Mouse (Mus musculus) testis, adult 2 months (tissue): Measurements from ENCODE around the gene Ftl1. TPM values are rescaled to one million over a fixed set of nuclear protein-coding genes. Genes with fewer than 3 reads are reported as not detected.

Experiments
- H3K27ac ChIP-seq: fragments of 200-500 bp; 2 replicates; pipeline ENCODE4 v1.5.1; 2012; ENCODE audit warnings: low read depth, low read length; ENCODE audit not compliant: control insufficient read depth, insufficient read depth
- H3K27me3 ChIP-seq: fragments of 200-500 bp; 2 replicates; pipeline ENCODE4 v1.6.1; 2012; ENCODE audit warnings: mild to moderate bottlenecking, low read length, moderate library complexity; ENCODE audit not compliant: control insufficient read depth, insufficient read depth
- H3K36me3 ChIP-seq: fragments of 200-500 bp; 2 replicates; pipeline ENCODE4 v1.6.1; 2012; ENCODE audit warnings: mild to moderate bottlenecking, low read length; ENCODE audit not compliant: control insufficient read depth, insufficient read depth
- H3K4me1 ChIP-seq: fragments of 200-500 bp; 2 replicates; pipeline ENCODE4 v1.6.1; 2012; ENCODE audit warnings: low read length; ENCODE audit not compliant: control insufficient read depth, insufficient read depth
- H3K4me3 ChIP-seq: fragments of 200-500 bp; 2 replicates; pipeline ENCODE4 v1.5.1; 2012; ENCODE audit warnings: low read depth, mild to moderate bottlenecking, low read length, moderate library complexity, mixed read lengths; ENCODE audit not compliant: control insufficient read depth
- CTCF ChIP-seq: fragments of 200-500 bp; IDR thresholded peaks from 2 replicates; pipeline ENCODE4 v1.5.1; 2012; ENCODE audit warnings: low read depth, mild to moderate bottlenecking, inconsistent platforms, low read length, moderate library complexity; ENCODE audit not compliant: control insufficient read depth, insufficient read depth, insufficient replicate concordance
- POLR2A ChIP-seq: fragments of 200-500 bp; IDR thresholded peaks from 2 replicates; pipeline ENCODE4 v1.6.1; 2012; ENCODE audit warnings: low read depth, mild to moderate bottlenecking, inconsistent platforms, low read length, moderate library complexity; ENCODE audit not compliant: control insufficient read depth
- polyA plus RNA-seq: library from polyadenylated mRNA; depleted of rRNA; stranded (reverse); fragments of >200 nt; gene quantifications from 2 replicates; pipeline ENCODE4 v1.2.3, GENCODE M21; 2012

The Ftl1 gene
- polyA plus RNA-seq, 1 experiment, result 152 TPM

DNA sequence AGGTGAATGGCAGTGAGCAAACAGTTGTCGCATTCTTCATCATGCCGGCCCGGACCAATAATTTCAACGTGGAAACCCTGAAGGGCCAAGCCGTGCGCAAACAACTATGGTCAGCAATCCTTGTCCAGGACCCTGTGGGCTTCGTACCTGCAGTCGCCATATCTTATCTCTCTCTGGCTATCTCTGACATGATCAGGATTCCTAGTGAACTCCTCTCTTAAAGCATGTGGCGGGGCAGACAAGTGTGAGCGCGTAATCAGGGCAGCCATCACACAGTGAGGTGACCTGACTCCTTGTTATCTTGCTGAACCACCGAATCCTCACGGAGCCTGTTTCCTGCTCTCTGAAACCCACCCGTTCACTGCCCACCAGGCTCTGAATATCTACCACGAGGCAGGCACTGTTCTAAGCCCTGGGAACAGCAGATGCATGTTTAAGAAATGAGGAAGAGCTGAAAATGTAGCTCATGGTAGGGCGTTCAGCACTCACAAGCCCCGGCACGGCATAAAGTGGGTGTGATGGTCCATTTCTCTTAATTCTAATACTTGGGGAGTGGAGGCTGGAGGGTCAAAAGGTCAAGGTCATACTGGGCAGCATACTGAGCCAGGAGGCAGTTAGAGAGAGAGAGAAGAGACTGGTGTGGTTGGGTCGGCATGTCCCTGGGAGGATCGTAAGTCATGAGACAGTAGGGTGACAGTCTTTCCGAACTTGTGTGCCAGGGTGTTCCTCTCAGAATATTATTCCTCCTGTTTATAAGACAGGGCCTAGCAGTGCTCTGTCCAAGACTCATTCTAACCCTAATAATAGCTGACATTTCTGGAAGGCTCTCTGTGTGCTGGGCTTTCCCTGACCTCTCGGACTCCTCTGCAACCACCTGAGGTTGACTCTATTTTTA lies 15.9 kb downstream of the Ftl1 start:
- H3K4me1 ChIP-seq, result peaks cover 4% of the 10 kb centered on the region
- no peak for TF ChIP-seq CTCF
- TF ChIP-seq POLR2A, result no peak
- no peaks in the 10 kb centered on the region for H3K36me3 ChIP-seq
- H3K27me3 ChIP-seq, result no peaks in the 10 kb centered on the region
- no peak overlapping the region; the same call in 1 of the 2 replicates for H3K27ac ChIP-seq
- no peak overlapping the region for H3K4me3 ChIP-seq

DNA sequence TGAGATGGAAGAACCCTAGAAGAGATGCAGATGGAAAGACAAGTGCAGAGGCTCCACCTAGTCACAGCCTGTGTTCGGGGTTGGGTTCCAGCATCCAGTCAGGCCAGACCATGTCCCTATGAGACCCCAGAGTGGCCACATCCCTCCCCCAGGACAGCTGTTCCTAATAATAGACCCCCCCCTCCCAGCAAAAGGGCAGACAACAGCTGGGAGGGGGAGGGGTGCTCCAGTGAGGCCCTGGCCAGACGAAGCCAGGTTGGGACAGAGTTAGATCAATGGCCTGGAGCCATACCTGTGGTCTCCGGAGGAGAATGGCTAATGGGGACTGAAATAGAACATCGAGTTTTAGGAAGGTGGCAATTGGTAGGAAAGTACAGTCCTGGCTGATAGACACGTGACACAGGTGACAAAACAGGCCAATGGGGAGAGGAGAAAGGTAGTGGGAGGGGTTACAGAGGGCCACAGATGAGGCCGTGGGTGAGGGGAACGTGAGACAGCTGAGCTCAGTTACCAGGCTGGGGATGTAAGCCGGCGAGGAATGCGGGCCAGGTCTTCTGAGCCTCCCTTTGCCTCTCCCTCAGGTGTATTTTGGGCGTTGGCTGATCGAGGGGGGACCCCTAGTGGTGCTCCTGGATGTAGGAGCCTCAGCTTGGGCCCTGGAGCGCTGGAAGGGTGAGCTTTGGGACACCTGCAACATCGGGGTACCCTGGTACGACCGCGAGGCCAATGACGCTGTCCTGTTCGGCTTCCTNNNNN lies 22.0 kb downstream of the Ftl1 start, which contains the start of gene Ruvbl2:
TSS of gene Ruvbl2 (minus strand) at position 576 of the 756 bp plus-strand sequence.
- Histone ChIP-seq H3K27ac (no peak within 1 kb of the TSS), H3K4me3 (no peak within 1 kb of the TSS), H3K36me3 (no peaks in the 10 kb centered on the region; the same call in 1 of the 2 replicates), H3K27me3 (no peaks in the 10 kb centered on the region), H3K4me1 (peaks cover 27% of the 10 kb centered on the region)
- TF ChIP-seq CTCF (no peak), POLR2A (no peak)

DNA sequence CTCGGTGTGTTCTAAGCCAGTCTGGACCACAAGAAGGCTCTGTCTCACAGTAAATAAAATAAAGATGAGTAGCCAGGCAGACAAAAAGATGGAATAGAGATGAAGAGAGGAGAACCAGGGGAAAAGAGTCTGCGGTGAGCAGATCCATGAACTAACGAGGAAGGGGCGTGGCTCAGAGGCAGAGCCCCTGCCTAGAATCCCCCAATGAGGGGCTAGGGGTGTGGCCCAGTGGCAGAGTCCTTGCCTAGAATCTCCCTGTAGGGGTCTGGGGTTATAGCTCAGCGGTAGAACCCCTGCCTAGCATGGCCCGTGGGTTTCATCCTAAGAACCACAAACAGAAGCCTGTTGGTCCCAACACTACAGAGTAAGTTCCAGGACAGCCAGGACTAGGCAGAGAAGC lies 22.6 kb downstream of the Ftl1 start:
- Histone ChIP-seq H3K27me3 (no peaks in the 10 kb centered on the region), H3K4me3 (no peak overlapping the region), H3K27ac (no peak overlapping the region), H3K36me3 (no peaks in the 10 kb centered on the region; the same call in 1 of the 2 replicates), H3K4me1 (peaks cover 27% of the 10 kb centered on the region)
- TF ChIP-seq POLR2A (no peak), CTCF (no peak)

DNA sequence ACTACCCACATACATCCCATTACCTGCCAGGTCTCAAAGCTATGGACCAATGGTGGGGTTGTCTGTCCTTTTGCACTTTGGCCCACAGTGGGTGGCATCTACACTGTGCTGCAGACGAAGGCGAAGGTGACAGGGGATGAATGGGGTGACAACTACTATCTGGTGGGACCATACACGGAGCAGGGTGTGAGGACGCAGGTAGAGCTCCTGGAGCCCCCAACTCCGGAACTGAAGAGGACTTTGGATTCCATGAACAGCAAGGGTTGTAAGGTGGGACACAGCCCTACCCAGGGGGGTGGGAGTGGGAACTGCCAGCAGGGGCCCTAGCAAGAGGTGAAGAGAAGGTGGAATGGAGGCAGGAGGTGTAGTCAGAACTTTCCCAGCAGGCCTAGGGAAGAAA lies 23.2 kb downstream of the Ftl1 start:
- Histone ChIP-seq H3K4me3 (no peak overlapping the region), H3K27me3 (no peaks in the 10 kb centered on the region), H3K4me1 (peaks cover 27% of the 10 kb centered on the region), H3K36me3 (no peaks in the 10 kb centered on the region; the same call in 1 of the 2 replicates), H3K27ac (no peak overlapping the region)
- no peak for TF ChIP-seq CTCF
- TF ChIP-seq POLR2A, result no peak

DNA sequence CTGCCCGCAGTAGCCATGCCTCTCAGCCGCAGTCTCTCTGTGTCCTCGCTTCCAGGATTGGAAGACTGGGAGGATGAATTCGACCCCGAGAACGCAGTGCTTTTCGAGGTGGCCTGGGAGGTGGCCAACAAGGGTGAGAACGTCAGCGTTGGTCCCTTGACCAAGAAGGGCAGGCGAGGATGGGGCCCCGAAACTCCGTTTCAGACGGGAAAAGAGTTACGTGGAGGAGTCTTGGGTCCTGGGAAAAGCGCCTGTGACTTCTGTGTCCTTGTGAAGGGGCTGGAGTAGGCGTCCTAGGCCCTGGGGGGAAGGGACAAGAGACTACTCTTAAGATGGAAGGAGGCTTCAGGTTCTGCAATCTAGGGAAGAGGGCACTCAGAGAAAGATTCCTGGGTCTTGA lies 24.6 kb downstream of the Ftl1 start:
- no peaks in the 10 kb centered on the region for H3K27me3 ChIP-seq
- peak overlapping the region; percentile 68 for H3K4me3 ChIP-seq
- no peaks in the 10 kb centered on the region; the same call in 1 of the 2 replicates for H3K36me3 ChIP-seq
- H3K27ac ChIP-seq, result no peak overlapping the region
- peaks cover 27% of the 10 kb centered on the region for H3K4me1 ChIP-seq
- TF ChIP-seq POLR2A, result no peak
- TF ChIP-seq CTCF, result no peak

DNA sequence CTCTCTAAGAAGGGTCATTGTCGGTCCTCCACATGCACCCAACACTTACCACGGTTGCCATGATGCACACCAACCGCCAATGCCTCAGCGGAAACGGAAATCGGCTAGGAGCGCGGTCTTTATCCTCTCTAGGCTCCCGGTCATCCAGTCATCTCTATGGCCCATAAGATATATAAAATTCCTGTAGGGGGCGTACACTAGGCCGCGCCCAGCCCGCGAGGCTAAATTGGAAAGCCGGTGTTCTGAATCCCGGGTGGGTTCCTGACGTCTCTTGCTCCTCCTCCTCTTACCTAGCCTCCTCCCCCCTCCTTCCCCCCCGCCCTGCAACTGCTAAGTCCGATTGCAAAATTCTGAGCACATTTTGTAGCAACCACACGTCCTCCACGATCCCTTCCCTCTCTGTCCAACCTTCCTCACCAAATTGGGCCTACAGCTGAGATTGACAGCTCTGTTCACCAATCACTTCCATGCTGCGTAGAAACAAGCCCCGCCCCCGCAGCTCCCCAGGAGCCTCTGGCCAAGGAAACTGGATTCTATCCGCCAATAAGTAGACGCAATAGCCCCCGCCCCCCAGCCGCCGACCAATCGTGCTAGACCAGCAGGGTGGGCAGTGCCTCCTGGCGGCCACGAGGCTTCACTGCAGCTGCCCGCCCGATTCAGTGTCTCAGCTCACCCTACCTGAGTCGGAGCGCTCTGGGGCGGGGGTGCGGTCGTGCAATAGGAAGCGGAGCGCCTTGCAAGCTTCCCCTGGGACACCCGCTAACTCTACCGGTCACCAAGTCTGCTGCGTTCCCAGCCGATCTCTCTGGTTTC lies 25.3 kb downstream of the Ftl1 start, which contains the start of gene Gys1:
TSS of gene Gys1 (plus strand) at position 642 of the 813 bp plus-strand sequence.
- H3K27me3 ChIP-seq, result no peaks in the 10 kb centered on the region
- peak within 1 kb of the TSS; percentile 90 for H3K4me3 ChIP-seq
- H3K4me1 ChIP-seq, result peaks cover 27% of the 10 kb centered on the region
- H3K27ac ChIP-seq, result peak within 1 kb of the TSS; percentile 94
- no peaks in the 10 kb centered on the region; the same call in 1 of the 2 replicates for H3K36me3 ChIP-seq
- TF ChIP-seq POLR2A (peak; percentile 76; the same call in 1 of the 2 replicates), CTCF (peak; percentile 96)
